Mouse (Mus musculus): Measurements from ENCODE around the gene Rnf216.
"Not testable (repeated sequence)": the region's sequence is repeated elsewhere in the genome, so short reads cannot be mapped to it uniquely, and the experiment has no call there.

Rnf216 gene

DNA sequence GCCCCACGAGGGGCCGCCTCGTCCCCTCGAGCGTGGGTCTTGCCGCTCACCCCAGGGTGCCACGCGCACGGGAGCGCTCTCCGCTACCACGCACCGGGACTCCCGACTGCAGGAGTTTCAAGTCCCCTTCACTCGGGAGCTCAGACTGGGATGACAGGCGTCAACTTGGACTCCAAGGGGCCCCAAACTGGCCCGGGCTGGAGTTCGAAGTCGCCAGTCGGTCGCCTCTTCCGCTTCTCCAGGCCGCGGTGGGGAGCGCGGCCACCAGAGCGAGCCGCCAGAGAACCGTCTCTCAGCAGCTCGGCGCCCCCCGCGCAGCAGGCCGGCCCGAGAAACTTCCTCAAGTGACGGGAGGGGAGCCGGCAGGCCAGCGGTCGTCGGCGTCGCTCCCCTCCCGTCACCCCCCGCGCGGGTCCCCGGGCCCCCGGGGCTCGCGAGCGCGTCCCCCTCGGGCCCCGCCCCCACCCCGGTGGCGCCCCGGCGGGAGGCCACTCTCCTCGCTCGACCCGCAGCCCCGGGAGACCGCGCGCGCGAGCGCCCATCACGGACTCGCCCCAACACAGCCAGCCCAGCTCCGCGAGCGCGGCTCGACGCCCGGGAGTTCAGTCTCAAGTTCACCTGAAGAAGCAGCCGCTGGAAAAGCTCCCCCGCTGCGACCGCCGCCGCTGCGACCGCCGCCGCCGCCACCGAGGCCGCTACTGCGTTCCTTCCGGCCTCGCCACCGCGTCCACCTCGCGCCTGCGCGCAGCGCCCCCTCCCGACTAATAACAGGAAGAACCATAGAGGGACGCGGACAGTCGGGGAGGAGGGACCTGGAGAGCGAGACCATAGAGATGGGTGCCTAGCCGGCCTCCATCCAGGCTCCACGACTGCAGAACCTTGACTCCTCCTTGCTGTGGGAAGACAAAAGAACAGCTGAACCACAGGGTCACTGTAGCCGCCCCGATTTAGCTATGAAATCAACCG lies at the start of gene Rnf216:
Gene Rnf216 (minus strand): TSS at position 714 of the 966 bp plus-strand sequence.
- peak; percentile 93 for DNase-seq (ENCODE audit: extremely low spot score, low spot score)

DNA sequence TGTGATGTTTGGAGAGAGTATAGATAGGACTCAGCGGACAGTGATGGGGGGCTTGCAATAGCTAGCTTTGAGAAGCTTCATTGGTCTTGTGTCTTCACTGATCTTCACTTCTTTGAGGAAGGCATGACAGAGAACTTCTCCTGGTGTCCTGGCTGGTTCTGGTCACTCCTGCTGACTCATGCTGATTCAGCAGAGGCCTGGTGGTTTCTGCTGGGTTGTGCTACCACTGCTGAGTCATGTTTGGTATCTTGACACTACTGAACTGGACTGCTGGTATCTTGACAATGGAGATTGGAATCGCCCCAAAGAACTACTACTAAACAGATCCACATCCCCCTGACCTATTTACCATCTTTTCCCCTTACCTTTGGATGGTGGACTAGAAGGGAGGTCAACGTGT lies 42.7 kb upstream of the Rnf216 start:
- no peak for DNase-seq (ENCODE audit: extremely low spot score, low spot score)

DNA sequence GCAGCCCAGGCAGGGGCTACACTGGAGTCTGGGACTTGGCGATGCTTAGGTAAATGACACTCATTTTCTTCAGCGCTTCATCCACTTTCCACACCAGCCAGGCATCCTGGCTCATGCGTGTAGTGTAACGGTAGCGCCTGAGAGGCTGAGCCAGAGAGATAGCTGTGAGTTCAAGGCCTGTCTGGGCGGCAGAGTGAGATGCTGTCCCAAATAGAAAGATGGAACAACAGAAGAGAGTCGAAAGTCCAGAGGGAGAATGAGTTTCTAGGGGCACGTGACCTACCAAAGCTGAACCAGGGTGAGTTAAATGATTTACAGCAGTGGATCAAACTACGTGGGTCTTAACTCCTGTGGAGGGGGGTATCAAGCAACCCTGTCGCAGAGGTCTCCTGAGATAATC lies 41.0 kb upstream of the Rnf216 start:
- no peak for DNase-seq (ENCODE audit: extremely low spot score, low spot score)

DNA sequence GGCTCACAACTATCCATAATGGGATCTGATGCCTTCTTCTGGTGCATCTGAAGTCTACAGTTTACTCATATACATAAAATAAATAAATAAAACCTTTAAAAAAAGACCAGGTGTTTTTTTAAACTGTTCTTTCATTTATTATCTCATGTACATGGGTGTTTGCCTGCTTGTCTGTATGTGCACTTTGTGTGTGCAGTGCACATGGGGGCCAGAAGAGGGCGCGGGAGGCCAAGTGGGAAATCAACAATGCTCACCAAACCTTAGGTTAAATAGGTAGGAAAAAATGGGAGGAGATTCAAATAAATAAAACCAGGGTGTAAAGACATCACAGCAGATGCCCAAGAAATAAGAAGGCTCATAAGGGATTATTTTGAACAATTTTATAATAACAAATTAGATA lies 37.2 kb upstream of the Rnf216 start:
- DNase-seq (ENCODE audit: extremely low spot score, low spot score) = no peak

DNA sequence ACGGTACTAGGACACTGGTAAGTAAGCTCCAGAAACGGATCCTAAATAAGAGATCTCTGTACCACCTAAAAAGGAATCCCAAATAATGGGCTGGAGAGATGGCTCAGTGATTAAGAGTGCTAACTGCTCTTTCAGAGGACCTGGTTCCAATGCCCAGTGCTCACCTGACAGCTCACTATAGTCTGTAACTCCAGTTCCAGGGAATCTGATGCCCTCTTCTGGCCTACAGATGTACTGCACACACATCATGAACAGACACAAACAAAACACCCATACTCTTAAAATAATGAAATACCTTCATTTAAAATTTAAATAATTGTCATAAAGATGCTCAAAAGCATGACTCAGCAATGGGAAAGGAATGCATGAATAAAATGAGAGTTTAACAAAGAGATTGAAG lies 36.7 kb upstream of the Rnf216 start:
- DNase-seq (ENCODE audit: extremely low spot score, low spot score) = no peak

DNA sequence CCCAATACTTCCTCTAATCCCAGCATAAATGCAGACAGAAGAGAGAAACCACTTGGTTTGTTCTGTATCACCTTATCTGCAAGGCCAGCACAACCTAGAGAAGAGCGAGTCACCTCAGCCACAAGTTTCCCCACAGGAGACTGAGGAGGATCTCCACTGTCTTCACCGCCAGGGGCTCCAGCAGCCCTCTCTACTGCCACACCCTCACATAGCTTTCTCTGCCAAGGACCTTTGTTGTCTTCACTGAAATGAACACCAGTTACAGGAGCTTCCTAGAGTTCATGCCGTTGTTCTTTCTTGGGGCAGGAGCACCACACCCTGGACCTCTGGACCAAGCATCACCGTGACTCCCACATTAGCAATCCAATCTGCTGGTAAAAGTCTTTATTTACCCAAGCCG lies 35.9 kb upstream of the Rnf216 start:
- no peak for DNase-seq (ENCODE audit: extremely low spot score, low spot score)

DNA sequence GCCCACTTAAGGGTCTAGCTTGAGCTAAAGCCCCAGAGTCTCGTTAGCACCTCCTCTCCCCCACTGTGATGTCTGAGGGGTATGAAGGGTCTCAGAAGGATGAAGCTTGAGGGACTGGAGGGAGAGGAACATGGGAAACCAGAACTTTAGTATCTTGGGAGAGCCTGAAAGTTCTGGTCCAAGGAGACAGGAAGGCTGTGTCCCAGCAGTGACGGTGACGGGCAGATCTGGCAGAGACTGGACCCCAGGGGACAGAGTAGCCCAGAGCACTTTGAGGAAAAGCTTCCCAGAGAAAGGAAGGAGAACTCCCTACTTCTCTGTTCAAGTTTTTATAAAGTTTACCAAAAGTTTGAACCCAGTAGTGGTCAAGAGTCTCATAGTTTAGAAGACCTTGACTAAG lies 34.7 kb upstream of the Rnf216 start, which contains the start of gene Olfr718-ps1:
Gene Olfr718-ps1 (minus strand): TSS at position 101 of the 400 bp plus-strand sequence.
- no peak for DNase-seq (ENCODE audit: extremely low spot score, low spot score)

DNA sequence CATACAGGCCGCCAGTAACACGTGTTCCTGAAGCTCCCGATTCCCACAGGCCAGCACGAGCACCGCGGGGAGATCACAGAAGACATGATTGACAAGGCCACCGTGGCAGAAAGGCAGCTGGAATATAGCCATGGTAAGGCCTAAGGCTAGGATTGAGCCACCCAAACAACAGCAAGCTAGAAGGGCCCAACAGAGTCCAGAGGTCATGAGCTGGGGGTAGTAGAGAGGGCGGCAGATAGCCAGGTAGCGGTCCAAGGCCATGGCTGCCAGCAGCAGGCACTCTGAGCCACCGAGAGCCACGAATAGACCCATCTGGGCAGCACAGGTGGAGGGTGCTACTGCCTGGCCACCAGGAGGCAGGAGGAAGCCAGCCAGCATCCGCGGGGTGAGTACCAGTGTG lies 24.8 kb upstream of the Rnf216 start:
- no peak for DNase-seq (ENCODE audit: extremely low spot score, low spot score)

DNA sequence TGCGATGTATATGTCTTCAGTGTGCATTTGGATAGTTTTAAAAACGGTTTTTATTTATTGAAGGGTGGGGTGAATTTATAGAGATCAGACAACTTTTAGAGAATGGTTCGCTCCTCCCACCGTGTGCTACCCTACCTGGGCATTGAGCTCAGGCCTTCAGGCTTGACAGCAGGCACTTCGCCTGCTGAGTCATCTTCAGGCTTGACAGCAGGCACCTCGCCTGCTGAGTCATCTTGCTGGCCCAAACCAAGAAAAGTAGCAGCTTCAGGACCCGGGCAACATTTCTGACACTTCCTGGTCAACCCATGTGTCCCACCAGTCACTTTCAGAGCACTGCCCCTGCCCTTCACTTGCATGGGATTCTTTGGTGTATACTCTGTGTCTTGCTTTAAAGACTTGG lies 22.2 kb upstream of the Rnf216 start:
- no peak for DNase-seq (ENCODE audit: extremely low spot score, low spot score)

DNA sequence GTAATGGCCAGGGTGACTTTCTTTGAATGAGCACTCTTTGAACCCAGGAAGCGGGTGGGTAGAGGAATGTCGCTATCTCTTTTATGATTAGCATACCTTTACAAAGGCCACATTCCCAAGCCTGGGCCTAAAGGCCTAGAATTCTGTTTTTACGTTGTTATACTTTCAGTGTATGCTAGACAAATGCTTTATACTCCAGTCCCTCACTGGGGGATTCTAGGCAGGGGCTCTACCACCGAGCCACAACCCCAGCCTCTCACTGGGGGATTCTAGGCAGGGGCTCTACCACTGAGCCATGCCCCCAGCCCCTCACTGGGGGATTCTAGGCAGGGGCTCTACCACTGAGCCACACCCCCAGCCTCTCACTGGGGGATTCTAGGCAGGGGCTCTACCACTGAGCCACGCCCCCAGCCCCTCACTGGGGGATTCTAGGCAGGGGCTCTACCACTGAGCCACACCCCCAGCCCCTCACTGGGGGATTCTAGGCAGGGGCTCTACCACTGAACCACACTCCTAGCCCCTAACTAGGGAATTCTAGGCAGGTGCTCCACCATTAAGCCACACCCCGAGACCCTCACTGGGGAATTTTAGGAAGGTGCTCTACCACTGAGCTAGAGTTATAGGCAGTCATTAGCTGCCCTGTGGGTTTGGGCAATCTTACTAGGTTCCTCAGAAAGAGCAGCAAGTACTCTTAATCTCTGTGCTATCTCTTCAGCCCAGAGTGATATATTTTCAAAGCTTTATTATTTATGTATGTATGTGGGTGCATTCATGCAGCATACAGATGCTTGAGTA lies 21.6 kb upstream of the Rnf216 start:
- not testable (repeated sequence) for DNase-seq (ENCODE audit: extremely low spot score, low spot score)

DNA sequence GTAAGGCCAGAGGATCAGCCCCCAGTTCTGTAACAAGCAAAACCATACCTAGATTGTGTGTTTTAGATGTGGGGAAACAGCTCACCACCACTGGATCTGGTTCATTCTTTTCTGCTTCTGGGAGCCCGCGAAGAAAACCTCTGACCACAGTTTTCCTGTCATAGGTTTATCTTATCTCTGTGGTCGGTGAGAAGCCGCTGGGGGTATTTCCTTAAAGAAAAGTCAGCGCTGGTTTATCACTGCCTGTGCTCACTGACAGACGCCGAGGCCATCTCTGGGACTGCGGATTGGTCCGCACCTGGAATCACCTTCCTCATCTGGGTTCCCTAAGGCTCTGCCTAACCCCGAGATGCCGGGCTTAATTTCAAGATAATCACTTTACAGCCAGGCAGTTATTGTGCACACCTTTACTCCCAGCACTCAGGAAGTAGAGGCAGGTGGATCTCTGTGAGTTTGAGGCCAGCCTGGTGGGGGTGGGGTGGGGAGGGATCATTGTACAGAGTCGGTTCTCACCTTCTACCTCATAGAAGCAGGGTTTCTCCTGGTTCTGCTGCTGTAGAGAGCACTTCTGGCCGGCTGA lies 20.2 kb upstream of the Rnf216 start:
- no peak for DNase-seq (ENCODE audit: extremely low spot score, low spot score)

DNA sequence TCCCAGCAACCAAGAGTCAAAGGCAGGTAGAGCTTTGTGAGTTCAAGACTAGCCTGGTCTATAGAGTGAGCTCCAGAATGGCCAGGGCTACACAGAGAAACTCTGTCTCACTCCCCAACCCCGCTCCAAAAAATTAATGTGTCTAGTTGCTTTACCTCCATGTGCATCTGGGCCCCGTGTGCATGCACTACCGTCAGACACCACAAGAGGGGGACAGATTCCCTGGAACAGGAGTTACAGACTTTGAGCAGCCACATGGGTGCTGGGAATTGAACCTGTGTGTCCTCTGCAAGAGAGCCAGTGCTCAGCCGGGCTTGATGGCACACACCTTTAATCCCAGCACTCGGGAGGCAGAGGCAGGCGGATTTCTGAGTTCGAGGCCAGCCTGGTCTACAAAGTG lies 17.5 kb upstream of the Rnf216 start:
- DNase-seq (ENCODE audit: extremely low spot score, low spot score) = no peak

DNA sequence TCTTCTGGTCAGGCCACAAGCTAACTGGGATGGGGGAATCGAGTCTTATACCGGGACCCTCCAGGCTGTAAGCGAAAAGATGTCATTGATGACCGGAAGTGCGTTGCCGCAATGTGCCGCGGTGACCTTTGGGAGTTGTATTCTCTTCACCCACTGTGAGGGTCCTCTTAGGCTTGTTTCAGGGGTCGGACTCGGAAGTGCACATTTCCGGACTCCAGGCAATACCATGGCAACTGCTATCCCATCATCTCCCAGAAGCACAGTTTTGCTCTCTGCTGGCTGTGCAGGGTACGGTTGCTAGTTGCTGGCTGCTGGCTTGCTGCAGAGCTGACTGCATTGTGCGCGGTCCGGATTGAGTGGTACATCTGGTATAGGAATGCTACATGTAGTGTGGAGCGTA lies 16.3 kb upstream of the Rnf216 start:
- DNase-seq (ENCODE audit: extremely low spot score, low spot score) = no peak

DNA sequence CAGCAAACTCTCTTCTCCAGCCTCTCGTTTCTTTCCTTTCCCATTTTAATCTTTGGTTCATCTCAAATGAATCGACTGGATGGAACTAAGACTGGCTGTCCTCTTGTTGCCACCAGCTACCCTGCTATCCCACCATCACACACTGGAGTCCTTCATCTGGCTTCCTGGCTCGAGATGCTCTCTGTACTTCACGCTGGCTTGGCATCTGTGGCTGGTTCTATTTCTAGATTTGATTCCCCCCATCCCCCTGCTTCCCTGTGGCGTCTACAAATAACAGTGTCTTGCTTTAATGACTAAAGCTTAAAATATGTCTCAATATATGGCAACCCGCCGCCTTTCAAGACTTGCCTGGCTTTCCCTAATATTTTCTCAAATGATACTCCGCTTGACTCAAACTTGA lies 15.0 kb upstream of the Rnf216 start:
- DNase-seq (ENCODE audit: extremely low spot score, low spot score) = no peak

DNA sequence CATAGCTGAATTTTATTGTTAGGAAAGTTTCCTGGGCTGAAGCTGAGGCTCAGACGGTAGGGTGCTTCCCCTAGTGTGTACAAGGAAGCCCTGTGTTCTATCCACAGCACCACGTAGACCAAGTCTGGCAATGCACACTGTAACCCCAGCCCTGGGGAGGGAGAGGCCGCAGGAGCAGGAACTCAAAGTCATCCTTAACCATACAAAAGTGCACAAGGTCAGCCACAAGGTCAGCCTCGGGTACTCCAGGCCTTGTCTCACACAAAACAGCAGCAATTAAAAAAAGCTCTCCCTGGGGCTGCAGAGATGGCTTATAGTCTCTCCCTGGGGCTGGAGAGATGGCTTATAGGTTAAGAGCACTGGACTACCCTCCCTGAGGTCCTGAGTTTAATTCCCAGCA lies 14.1 kb upstream of the Rnf216 start:
- no peak for DNase-seq (ENCODE audit: extremely low spot score, low spot score)

DNA sequence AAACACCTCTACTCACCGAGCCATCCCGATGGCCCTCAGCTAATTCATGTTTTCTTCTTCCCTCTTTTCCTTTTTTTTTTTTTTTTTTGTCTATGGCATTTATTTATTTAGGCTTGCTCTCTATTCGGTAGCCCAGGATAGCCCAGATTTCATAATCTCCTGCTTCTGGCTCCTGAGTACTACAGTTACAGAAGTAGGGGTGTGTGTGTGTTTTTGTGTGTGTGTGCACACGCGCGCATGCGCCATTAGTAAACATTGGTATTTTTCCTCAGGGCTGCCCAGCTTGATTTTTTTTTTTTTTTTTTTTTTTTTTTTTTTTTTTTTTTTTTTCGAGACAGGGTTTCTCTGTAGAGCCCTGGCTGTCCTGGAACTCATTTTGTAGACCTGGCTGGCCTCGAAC lies 13.3 kb upstream of the Rnf216 start:
- DNase-seq (ENCODE audit: extremely low spot score, low spot score) = no peak

DNA sequence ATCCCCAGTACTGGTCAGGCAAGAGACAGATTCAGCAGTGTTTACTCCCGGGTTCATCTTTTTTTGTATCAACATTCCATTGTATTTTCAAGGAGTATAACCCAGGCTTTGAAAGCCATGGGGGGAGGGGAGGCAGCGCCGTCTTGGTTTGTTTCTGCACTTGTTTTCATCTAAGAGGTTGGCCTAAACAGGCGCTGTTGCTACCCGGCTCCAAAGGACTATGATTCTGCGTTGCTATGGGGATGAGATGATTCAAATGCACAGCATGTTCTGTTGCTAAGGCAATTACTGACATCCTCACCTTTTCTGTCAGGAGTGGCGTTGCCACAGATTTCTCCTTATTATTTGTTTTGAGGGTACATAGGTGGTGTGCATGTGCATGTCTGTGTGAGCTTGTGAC lies 12.8 kb upstream of the Rnf216 start:
- DNase-seq (ENCODE audit: extremely low spot score, low spot score) = no peak

DNA sequence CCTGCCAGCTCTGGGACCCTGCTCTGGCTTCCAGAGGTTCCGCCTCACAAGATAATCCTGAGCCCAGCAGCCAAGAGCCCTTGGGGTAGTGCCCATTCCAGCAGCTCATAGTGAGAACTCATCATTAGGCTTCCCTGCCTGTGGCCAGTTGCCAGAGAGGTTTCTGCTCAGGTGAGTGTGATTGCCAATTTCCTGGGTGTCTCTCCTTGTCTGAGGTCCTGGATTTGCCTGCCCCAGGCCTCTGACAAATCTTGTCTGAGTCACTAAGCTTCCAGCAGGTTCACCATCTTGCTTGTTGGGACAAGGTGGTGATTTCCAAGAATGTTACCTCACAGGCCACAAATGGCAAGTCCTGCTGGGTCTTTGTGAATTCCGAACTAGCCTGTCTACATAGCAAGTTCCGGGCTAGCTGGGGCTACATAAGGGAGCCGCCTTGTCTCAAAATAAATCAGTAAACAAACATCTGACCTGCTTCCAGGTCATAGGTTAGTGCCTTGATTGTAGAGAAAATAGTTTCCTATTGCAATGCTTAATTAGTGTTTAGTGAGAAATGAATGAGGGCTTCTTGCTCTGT lies 12.1 kb upstream of the Rnf216 start:
- DNase-seq (ENCODE audit: extremely low spot score, low spot score) = no peak

DNA sequence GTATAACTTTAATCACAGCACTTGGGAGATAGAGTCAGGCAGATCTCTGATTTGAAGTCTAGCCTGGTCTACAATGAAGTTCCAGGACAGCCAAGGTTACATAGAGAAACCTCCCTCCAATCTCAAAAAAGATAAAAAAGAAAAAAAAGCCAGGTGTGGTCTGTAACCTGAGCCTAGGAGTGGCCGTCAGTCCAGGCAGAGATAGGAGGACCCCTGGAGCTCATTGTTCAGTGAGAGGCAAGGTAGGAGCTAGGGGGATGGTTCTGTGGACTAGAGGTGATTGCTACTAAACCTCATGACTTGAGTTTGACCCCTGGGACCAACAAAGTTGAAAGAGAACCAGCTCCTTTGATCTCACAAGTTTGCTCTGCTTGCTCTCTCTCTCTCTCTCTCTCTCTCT lies 9.9 kb upstream of the Rnf216 start:
- no peak for DNase-seq (ENCODE audit: extremely low spot score, low spot score)

DNA sequence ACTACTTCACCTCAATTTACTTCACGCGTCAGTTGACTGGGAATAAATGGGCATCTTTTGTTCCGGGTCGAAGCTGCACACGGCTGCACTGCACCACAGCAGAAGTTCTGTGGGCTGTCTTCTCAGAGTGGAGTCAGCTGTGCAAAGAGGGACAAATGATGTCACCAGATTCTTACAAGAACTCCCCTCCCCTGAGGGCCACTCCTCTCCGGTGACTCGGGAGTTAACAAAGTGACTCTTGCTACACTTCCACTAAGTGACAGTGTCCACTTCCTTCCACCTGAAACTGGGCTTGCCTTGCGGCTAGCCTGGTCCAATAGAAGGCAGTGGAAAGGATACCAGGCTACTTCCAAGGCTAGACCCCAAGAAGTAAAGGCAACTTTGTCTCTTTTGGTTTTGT lies 9.3 kb upstream of the Rnf216 start:
- DNase-seq (ENCODE audit: extremely low spot score, low spot score) = no peak

DNA sequence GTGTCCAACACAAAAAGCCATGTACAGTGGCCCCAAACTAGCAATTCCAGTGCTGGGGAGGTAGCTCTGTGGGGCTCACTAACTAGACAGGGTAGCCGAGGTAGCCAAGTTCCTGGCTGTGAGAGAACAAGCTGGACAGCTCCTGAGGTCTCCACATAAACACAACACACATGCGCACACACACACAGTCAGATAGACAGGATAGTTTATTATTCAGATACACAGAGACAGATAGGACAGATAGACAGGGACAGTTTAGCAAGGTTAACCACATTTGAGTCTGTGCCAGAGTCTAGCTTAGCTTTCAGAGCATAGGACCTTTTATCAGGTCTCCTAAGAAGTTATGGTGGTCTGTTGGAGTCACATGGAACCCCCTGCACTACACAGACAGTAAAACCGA lies 6.0 kb downstream of the Rnf216 start:
- DNase-seq (ENCODE audit: extremely low spot score, low spot score) = no peak

DNA sequence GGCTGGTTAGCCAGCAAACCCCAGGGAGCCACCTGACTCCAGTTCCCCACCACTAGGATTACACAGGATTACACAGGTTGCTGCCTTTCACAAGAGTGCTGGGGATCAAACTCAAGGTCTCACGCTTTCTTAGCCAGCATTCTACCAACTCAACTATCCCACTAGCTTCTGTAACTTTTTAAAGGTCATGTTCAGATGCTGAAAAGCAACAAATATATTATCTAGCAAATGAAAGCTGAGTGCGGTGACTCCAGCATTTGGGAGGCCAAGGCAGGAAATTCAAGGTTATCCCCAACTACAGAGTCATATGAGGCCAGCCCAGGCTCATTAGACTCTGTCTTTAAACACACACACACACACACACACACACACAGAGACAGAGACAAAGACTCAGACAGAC lies 9.6 kb downstream of the Rnf216 start:
- no peak for DNase-seq (ENCODE audit: extremely low spot score, low spot score)
